Mouse (Mus musculus) CD4-positive, CD25-positive, alpha-beta regulatory T cell, adult 9 weeks (primary cell): ENCODE results near the gene Hoxa5. TPM values are rescaled to one million over a fixed set of nuclear protein-coding genes. Genes with fewer than 3 reads are reported as not detected.

ENCODE experiments used
- polyA plus RNA-seq: library from polyadenylated mRNA; unstranded; fragments of 100-300 nt; shearing (Covaris generic); gene quantifications from one replicate; pipeline ENCODE4 v1.2.1, GENCODE M21; 2017

Gene Hoxa5
- polyA plus RNA-seq, result not detected

DNA sequence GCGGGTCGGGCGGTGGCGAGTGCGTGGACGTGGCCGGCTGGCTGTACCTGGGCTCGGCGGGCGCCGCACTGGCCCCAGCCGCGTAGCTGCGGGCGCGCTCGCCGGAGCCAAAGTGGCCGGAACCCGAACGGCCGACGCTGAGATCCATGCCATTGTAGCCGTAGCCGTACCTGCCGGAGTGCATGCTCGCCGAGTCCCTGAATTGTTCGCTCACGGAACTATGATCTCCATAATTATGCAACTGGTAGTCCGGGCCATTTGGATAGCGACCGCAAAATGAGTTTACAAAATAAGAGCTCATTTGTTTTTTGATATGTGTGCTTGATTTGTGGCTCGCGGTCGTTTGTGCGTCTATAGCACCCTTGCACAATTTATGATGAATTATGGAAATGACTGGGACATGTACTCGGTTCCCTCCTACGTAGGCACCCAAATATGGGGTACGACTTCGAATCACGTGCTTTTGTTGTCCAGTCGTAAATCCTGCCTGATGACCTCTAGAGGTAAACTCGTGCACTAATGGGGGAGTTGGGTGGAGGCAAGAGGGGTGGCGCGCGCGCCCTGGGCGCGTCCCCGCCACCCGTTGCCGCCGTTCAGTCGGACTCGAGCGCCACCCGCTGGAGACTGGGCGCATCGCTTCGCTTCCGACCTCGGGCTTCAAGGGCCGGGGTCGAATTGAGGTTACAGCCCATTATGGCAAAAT is at the start of gene Hoxa5:
TSS of gene Hoxa5 (minus strand) at position 538 of the 703 bp plus-strand sequence.

DNA sequence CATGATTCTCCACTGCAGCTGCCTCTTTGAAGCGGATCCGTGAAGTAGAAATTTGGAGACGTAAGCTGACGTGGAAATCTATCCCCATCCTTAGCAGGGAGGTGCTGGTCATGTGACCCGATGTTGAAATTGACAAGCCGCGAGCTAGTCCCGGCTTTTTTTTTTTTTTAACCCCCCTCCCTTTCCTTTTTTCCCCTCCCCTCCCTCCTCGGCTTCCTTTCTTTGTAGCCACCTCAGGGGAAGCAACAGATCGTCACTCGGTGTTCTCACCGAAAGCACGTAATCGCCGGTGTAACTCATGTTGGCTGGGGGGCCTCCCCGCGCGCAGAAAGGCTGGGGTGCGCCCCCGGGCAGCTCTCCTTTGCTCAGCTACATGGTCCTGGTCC is 41.4 kb upstream of the Hoxa5 start, which contains the start of gene Hoxa11:
TSS of gene Hoxa11 (minus strand) at position 54 of the 386 bp plus-strand sequence.

DNA sequence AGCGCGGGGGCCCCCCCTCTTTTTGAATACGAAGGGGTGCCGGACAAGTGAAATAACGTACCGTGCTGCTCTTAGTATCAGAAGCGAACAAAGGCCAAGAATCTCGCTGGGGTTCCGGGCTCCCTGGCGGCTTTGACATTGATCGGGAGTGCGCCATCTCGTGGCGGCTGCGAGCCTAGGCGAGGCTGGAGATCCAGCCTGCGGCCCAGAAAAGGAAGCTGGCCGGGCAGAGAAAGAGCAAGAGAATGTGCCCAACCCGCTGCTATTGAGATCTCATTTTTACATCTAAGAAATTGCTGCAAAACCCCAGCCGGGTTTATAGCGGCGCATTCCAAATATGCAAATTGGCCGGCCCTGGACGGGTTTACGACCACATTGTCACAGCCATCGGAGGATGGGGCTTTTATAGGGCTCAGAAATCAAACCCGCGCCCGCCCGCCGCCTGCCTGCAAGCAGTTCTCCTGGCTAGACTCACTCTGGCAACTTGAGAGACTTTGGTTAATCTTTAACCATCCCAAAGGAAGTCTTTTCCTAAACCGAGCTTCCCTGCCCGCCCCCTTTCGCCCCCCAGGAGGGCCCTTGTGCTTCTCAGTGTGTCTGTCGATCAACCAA is 36.1 kb upstream of the Hoxa5 start, which contains the start of gene Hoxa10:
TSS of gene Hoxa10 (minus strand) at position 466 of the 612 bp plus-strand sequence.

DNA sequence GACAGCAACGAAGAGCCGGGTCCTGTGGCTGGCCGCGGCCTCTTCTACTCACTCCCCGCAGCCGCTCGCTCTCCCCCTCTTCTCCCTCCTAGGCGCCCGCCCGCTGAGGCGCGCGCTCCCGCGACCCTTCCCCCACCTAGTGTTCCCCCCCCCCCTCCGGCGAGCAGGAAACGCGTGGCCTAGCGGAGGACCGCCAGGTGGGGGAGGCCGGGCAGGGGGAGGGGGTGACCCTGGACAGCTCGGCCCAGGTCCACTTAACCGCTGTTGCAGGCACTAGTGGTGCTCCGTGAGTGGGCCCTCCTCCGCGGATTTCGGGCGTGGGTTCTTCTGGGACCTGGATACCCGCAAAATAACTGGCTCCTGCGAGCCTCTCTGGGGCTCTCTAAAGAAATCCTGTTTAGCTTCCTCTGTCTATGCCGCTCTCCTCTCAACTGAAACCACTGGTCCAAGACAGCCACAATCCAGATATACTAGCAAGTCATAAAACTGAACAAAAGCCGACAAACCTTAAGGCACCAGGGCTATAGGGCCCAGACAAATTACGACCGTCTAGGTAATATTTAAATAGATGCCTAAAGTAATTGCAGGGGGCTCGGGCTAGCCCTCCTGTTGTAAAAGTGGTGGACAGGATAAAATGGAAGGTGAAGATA is 26.3 kb upstream of the Hoxa5 start, which contains the start of gene Hoxa9:
TSS of gene Hoxa9 (minus strand) at position 574 of the 650 bp plus-strand sequence.

DNA sequence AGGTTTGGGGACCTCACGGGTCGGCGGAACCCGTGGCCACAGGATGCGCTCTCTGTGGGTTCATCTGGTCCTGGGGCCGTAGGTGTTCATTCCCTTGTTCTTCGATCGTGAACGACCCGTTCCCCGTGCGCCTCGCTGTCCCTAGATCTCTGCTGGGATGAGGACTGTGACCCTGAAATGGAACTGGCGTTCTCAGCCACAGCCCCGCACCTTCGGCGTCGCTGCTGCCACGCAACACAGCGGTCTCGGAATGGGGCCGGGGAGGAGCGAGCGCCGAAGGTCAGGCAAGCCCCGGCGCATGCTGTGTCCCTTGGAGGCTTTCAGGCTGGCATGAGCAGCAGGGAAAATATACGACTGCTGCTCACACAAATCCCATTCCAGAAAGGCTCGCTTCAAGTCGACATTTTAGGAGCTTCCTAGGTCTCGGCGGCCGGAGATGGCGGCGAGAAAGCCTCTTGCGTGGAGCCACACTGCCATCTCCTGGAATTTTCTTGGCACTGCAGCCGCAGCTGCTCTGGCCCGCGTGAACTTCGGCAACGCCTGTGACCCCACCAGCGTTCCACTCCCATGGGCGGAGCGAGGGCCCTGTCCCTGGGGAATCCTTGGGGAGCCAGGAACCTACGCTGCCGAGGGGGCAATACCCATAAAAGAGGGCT is 17.1 kb upstream of the Hoxa5 start, which contains the start of gene Hoxa7:
TSS of gene Hoxa7 (minus strand) at position 518 of the 656 bp plus-strand sequence.

DNA sequence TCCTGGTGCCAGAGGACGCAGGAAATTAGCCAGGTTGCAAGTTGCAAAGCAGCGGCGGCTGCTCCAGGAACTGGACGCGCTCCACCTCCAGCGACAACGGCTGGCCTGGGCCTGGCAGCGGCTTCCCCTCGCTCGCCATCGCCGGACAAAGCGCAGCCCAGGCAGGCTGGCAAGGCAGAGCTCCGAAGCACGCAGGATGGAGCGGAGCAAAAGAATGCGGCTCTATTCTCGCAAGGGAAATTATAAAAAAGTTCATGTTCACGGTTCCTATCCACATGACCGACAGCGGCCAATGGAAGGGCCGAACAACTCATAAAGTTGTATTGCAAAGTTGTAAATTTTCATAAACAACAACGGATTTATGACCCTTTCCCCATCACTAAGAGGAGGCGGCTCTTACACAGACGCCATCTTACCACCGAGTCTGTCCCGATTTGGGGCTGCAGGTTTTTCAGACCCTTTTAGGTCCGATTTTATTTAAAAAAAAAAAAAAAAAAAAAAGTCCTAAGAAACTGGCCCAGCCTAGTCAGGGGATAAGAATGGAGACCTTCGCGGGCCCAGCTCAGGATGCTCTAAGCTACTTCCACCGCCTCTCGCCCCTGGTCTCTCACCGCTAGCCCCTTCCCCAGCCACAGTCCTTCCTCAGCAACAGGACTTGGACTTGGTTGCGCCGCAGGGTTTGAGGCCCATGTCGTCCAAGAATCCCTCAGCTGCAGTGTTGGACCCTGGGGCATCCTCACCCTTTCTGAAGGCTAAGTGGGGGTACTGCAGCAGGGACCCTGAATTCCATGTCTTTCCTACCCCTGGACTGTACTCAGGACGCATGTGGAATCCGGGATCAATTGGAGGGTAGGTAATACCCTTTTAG is 9.0 kb upstream of the Hoxa5 start, which contains the start of the genes Hoxa3 and Gm28308:
TSS of gene Hoxa3 (minus strand) at position 218 of the 868 bp plus-strand sequence.
TSS of gene Gm28308 (minus strand) at position 221 of the 868 bp plus-strand sequence.

DNA sequence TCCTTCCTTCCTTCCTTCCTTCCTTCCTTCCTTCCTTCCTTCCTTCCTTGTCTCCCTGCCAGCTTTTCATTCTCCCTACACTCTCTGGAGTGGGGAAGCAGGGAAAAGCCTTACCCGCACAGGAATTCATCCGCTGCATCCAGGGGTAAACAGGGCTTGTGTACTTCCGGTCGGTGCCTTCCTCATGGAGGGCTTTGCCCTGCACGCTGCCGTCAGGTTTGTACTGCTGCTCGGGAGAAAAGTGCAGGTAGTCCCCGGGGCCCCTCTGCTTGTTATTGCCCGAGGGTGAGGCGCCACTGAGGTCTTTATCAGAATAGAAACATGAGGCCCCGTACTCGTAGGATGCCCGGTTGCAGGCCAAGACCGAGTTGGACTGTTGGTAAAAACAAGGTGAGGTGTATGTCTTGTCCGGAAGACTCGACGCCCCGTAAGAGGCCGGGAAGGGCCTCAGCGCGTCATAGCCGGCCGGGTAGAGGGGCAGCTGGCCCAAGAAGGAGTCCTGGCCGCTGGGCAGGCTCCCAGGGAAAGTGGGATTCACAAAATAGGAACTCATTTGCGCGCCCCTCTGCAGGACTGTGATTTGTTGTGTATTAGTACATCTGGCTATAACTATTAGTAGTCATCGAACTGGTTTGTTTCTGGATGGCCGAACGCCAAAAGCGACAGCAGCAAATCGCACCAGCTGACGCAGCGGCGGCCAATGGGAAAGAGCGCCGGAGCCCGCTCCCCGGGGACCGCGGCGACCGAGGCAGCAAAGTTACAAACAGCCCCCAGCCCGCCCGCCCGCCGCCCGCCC is 3.9 kb upstream of the Hoxa5 start, which contains the start of gene Hoxa6:
TSS of gene Hoxa6 (minus strand) at position 651 of the 796 bp plus-strand sequence.

DNA sequence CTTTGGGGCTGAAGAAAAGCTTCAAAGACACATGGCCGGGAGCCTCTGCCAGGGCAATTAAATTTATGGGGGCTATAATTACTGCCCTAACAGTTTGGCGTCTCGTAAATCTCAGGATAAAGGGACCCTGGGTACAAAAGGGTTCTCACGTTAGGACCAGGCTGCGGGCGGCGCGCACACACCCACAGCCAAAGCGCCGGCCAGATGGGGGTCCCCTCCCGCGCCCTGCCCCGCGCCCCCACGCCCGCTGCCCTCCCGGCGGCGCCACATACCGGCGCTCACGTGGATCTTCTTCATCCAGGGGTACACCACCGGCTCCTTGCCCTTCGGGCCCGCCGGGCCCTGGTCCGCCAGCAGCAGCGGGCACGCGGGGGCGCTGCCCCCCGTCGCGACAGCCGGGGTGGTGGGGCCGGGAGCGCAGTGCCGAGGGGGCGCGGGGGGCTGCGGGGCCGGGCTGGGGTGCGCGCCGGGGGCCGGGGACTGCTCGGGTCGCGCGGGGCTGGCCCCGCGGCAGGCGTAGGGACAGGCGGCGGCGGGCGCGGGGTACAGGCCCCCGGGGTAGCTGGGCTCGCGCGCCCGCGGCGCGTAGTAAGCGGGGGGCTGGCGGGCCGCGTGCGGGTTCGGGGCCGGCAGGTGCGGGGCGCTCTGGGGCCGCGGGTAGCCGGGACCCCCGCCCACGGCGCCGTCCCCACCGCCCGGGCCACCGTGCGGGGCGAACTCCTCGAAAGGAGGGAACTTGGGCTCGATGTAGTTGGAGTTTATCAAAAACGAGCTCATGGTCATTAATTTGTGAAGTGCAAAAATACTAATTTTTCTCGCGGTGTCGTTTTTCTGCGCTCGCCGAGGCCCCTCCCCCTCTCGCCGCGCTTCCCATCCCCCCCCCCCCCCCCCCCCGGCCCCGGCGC is 13.2 kb downstream of the Hoxa5 start, which contains the start of gene Hoxa4:
TSS of gene Hoxa4 (minus strand) at position 848 of the 905 bp plus-strand sequence.

DNA sequence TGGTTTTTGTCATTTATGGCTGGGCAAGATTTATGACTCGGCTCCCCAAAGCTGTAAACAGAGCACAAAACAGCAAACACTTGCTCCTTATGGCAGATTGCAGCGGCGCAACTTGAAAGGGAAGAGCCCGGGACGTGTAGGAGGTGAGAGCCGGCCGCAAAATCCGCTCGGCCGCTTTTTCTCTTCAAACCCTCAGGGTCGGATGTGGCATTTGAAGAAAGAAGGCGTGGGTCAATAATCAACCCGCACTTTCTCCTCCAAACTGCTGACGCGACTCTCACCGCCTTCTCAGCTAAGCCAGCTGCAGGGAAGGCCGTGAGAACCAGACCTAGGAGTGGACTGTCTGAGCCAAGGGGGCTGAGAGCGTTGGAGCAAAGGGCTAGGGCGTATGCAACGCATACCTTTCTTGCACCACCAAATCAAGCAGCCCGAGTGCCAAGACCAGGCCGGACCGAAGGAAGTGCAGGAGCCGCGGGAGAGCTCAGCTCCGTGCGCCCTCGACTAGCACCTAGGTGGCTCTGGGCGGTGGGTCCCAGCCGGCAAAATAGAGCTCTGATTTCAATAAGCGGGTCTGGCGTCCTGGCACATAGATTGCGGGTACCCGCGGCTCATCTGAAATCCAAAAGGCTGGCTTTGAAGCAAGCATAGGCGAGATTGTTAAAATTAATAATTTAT is 27.2 kb downstream of the Hoxa5 start, which contains the start of gene 5730596B20Rik:
TSS of gene 5730596B20Rik (plus strand) at position 438 of the 675 bp plus-strand sequence.

DNA sequence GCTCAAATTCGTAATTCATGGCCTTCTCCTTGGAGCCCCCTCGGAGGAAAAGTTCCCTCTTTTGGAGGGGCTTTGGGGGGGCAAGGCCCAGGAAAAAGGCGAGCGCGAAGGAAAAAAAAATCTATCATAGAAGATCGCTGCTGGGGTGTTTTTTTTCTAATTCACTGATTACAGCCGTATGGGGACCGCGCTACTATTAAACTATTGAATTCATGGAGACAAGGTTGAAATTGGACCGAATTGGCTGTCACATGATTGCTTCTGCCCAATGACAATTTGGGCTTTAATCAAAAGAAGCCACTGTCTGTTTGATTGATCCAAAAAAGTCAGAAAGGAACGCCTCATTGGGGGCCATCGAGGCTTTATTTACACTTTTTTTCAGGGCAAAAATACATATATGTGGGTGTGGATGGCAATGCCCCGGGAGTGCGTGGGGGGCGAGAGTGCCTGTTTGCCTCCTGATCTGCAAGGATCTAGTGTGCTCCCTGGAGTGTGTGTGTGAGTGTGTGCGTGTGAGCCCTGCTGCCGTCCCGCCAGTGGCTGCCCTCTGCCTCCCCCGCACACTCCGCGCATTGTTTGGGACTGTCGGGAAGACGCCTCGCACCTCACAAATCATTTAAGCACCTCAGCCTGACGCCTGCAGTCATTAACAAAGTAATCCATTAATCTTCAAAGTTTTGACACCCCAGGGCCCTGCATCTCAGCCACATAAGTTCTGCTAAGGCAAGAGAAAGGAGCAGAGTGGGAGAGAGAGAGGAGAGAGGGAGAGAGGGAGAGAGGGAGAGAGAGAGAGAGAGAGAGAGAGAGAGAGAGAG is 39.6 kb downstream of the Hoxa5 start, which contains the start of gene Hoxa2:
TSS of gene Hoxa2 (minus strand) at position 206 of the 815 bp plus-strand sequence.

DNA sequence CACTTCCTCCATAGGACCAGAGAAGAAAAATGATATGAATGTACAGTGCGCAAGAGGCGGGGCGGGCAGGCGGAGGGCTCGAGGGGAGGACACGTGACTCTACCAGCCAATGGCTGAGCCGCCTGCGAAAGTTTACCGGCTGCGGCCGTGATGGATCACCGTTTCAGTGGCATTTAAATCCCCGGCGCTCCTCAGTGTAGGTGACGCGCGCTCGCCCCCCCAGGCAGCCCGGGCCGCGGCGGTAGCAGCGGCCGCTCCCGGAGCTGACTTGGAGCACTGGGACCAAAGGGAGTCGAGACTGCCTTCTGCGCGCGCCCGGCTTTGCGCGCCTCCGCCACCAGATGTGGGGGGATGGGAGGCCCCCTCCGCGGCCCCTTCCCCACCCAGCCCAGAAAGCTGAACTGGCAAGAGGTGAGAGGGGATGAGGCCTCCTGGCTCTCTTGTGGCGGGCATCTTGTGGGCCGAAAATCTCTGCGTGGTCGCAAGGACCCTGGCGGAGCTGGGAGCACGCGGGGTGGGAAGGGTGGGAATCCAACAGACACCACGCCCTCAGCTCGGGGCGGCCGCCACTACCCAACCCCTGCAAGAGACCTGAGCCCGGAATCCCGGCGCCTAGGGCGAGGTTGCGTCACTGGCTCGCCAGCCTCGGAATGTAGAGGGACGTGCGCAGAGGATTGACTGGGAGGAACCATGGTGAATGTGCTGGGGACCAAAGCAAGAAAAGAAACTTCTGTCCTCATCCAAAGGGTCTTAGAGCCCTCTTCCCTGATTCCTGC is 45.9 kb downstream of the Hoxa5 start, which contains the start of gene Hoxa1:
TSS of gene Hoxa1 (minus strand) at position 42 of the 776 bp plus-strand sequence.

Other genes with a start within 250 kb of the Hoxa5 start
- gene Skap2, start 192.0 kb downstream of the Hoxa5 start, polyA plus RNA-seq, result 24.3 TPM
- not detected for gene Hoxa1, start 46.3 kb downstream of the Hoxa5 start, polyA plus RNA-seq
- not detected for gene Hoxa2, start 39.8 kb downstream of the Hoxa5 start, polyA plus RNA-seq
- not detected for gene 5730596B20Rik, start 27.1 kb downstream of the Hoxa5 start, polyA plus RNA-seq
- not detected for gene Hoxa4, start 12.8 kb downstream of the Hoxa5 start, polyA plus RNA-seq
- not detected for gene Hoxa6, start 4.1 kb upstream of the Hoxa5 start, polyA plus RNA-seq
- not detected for gene Hoxa3, start 8.7 kb upstream of the Hoxa5 start, polyA plus RNA-seq
- not detected for gene Gm28308, start 8.8 kb upstream of the Hoxa5 start, polyA plus RNA-seq
- 0.72 TPM for gene Hoxa7, start 17.3 kb upstream of the Hoxa5 start, polyA plus RNA-seq
- not detected for gene Hoxa9, start 26.5 kb upstream of the Hoxa5 start, polyA plus RNA-seq
- gene Hoxa10, start 36.3 kb upstream of the Hoxa5 start, polyA plus RNA-seq, result not detected
- not detected for gene Hoxa11, start 41.2 kb upstream of the Hoxa5 start, polyA plus RNA-seq
- gene Hoxa13, start 56.3 kb upstream of the Hoxa5 start, polyA plus RNA-seq, result not detected
- not detected for gene Evx1, start 108.9 kb upstream of the Hoxa5 start, polyA plus RNA-seq